Mouse (Mus musculus) kidney, postnatal 0 days (tissue): Measurements from ENCODE around the gene Hagh. TPM values are rescaled to one million over a fixed set of nuclear protein-coding genes. Genes with fewer than 3 reads are reported as not detected.
A peak's percentile ranks its signal among the peaks of the same experiment; 100 is the strongest.

Experiments
- ATAC-seq: fragments of 200-750 bp; cut with Nextera tagmentation; replicated peaks from 2 replicates; pipeline ENCODE4 v1.8.0; 2017; ENCODE audit warnings: low read depth, moderate number of reproducible peaks, moderate TSS enrichment, moderate library complexity; ENCODE audit not compliant: low FRiP score
- DNase-seq: peaks from one replicate; pipeline ENCODE4 v3.0.0-alpha.2; 2016; ENCODE audit warnings: low spot score
- H3K27ac ChIP-seq: fragments of 300-500 bp; sonication (generic); 2 replicates; pipeline ENCODE4 v1.5.1; 2014; ENCODE audit warnings: mild to moderate bottlenecking
- H3K27me3 ChIP-seq: fragments of 300-500 bp; sonication (generic); 2 replicates; pipeline ENCODE4 v1.6.1; 2014; ENCODE audit warnings: low read length, mixed read lengths; ENCODE audit not compliant: insufficient read depth
- H3K36me3 ChIP-seq: fragments of 300-500 bp; sonication (generic); 2 replicates; pipeline ENCODE4 v1.6.1; 2014; ENCODE audit warnings: low read length, mixed read lengths; ENCODE audit not compliant: insufficient read depth
- H3K4me1 ChIP-seq: fragments of 300-500 bp; sonication (generic); replicated peaks from 2 replicates; pipeline ENCODE4 v1.6.1; 2014; ENCODE audit warnings: antibody characterized with exemption, low read length, mixed read lengths; ENCODE audit not compliant: insufficient read depth
- H3K4me2 ChIP-seq: fragments of 300-500 bp; sonication (generic); 2 replicates; pipeline ENCODE4 v1.6.1; 2014; ENCODE audit warnings: mild to moderate bottlenecking, low read length, moderate library complexity, mixed read lengths
- H3K4me3 ChIP-seq: fragments of 300-500 bp; sonication (generic); replicated peaks from 2 replicates; pipeline ENCODE4 v1.5.1; 2014; ENCODE audit warnings: low read depth, low read length
- H3K9ac ChIP-seq: fragments of 300-500 bp; sonication (generic); 2 replicates; pipeline ENCODE4 v1.6.1; 2014; ENCODE audit warnings: low read depth, low read length
- H3K9me3 ChIP-seq: fragments of 300-500 bp; sonication (generic); replicated peaks from 2 replicates; pipeline ENCODE4 v1.6.1; 2016; ENCODE audit warnings: low read length, inconsistent platforms, mixed read lengths
- CTCF ChIP-seq: IDR thresholded peaks from 2 replicates; pipeline ENCODE4 v1.5.1; 2016; ENCODE audit warnings: antibody characterized with exemption, low read depth, mild to moderate bottlenecking, moderate library complexity
- WGBS: fragments of 180-500 bp; shearing (Covaris S2); extraction: QIAGEN DNeasy Blood & Tissue Kit; methylation state at CpG from one replicate; pipeline ENCODE4 v1.1.7; 2014; 5-methylcytosine and 5-hydroxymethylcytosine counted together
- polyA plus RNA-seq: library from polyadenylated mRNA; unstranded; fragments of >200 nt; fragmentation: Nextera tagmentation; extraction: Ambion mirVana; gene quantifications from 2 replicates; pipeline ENCODE4 v1.2.1, GENCODE M21; 2015

Gene Hagh
- polyA plus RNA-seq, 1 experiment from 2014 or later, result 99.7 TPM

- Histone ChIP-seq H3K4me2 (no peak overlapping the region), H3K4me3 (no peak overlapping the region), H3K4me1 (0 out of 2 replicates have a peak, but pooled peaks cover 8% of the 10 kb centered on the region), H3K27me3 (no peaks in the 10 kb centered on the region), H3K27ac (no peak overlapping the region), H3K9ac (no peak overlapping the region), H3K9me3 (no peaks in the 10 kb centered on the region), H3K36me3 (no peaks in the 10 kb centered on the region)
- no peak for DNase-seq
- ATAC-seq, result no peak
- 98% methylated on average over 1 of the region's 1 CpGs for WGBS
- TF ChIP-seq CTCF, result no peak
Measured at GRCm38 (mm10) chr17:24847386-24847785, 7.4 kb downstream of the Hagh start.

- H3K4me3 ChIP-seq, result peak overlapping the region; percentile 68
- no peak for TF ChIP-seq CTCF
- ATAC-seq (no peak), DNase-seq (no peak)
- H3K9ac ChIP-seq, result no peak overlapping the region
- H3K9me3 ChIP-seq, result no peaks in the 10 kb centered on the region
- H3K27ac ChIP-seq, result peak overlapping the region; percentile 85
- H3K36me3 ChIP-seq, result 0 out of 2 replicates have a peak, but pooled peaks cover 2% of the 10 kb centered on the region
- H3K4me2 ChIP-seq, result peak overlapping the region; percentile 81
- 0 out of 2 replicates have a peak, but pooled peaks cover 8% of the 10 kb centered on the region for H3K4me1 ChIP-seq
- H3K27me3 ChIP-seq, result no peaks in the 10 kb centered on the region
Measured at GRCm38 (mm10) chr17:24848600-24849031, 8.7 kb downstream of the Hagh start.

DNA sequence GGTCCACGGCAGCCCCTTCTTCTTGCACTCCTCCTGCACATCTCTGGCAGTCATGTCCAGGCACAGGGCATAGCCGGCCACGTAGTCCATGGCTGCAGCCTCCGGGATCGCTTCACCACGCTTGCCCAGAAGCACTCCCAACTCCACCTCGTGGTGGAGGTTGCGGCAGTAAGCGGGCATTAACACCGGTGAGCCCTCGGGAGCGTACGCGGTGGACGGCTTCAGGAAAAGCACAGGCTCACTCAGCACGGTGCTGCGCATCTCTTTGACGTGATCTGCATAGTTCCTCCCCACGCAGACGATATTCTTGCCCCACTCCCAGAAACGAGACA, 9.8 kb downstream of the Hagh start:
- peak; percentile 21 for ATAC-seq
- Histone ChIP-seq H3K4me3 (peak overlapping the region; percentile 68), H3K4me2 (peak overlapping the region; percentile 81), H3K9me3 (no peaks in the 10 kb centered on the region), H3K36me3 (0 out of 2 replicates have a peak, but pooled peaks cover 3% of the 10 kb centered on the region), H3K27ac (peak overlapping the region; percentile 85), H3K4me1 (0 out of 2 replicates have a peak, but pooled peaks cover 8% of the 10 kb centered on the region), H3K9ac (peak overlapping the region; percentile 64), H3K27me3 (no peaks in the 10 kb centered on the region)
- TF ChIP-seq CTCF, result peak; percentile 45; the same call in 1 of the 2 replicates
- DNase-seq, result no peak
- WGBS, result under 1% methylated on average over 21 of the region's 21 CpGs

- DNase-seq (peak; percentile 100), ATAC-seq (peak; percentile 98)
- H3K4me2 ChIP-seq, result peak within 1 kb of the TSS; percentile 81
- peak within 1 kb of the TSS; percentile 71 for H3K9ac ChIP-seq
- 0 out of 2 replicates have a peak, but pooled peaks cover 8% of the 10 kb centered on the region for H3K4me1 ChIP-seq
- H3K27me3 ChIP-seq, result no peaks in the 10 kb centered on the region
- TF ChIP-seq CTCF, result no peak
- H3K36me3 ChIP-seq, result peaks cover 3% of the 10 kb centered on the region; the same call in 1 of the 2 replicates
- under 1% methylated on average over 58 of the region's 58 CpGs for WGBS
- no peaks in the 10 kb centered on the region for H3K9me3 ChIP-seq
- peak within 1 kb of the TSS; percentile 85 for H3K27ac ChIP-seq
- peak within 1 kb of the TSS; percentile 68 for H3K4me3 ChIP-seq
Measured at GRCm38 (mm10) chr17:24850065-24850772, 10.3 kb downstream of the Hagh start, which contains the start of gene Fahd1. TSS of gene Fahd1 (minus strand) at chr17:24850364.

DNA sequence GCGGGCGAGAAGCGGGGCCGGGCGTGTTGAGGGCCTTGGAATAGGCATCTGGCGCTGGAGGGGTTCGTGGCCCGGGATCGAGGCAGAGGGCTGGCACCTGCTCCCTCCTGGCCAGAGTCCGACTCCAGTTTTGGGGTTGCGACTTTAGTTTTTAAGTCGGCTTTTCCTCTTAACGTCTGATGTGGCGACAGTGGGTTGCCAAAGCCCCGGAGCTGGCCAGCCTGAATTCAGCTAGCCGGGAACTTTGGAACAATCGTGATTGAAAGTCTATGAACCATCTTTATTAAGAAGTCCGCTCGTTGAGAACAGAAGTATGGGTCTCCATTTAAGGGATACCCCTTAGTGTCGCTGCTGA, 10.8 kb downstream of the Hagh start:
- DNase-seq (no peak), ATAC-seq (no peak)
- Histone ChIP-seq H3K27me3 (no peaks in the 10 kb centered on the region), H3K9ac (peak overlapping the region; percentile 71), H3K4me2 (peak overlapping the region; percentile 81), H3K27ac (peak overlapping the region; percentile 85), H3K4me1 (0 out of 2 replicates have a peak, but pooled peaks cover 8% of the 10 kb centered on the region), H3K36me3 (peaks cover 3% of the 10 kb centered on the region; the same call in 1 of the 2 replicates), H3K4me3 (peak overlapping the region; percentile 68), H3K9me3 (no peaks in the 10 kb centered on the region)
- no peak for TF ChIP-seq CTCF
- WGBS, result under 1% methylated on average over 20 of the region's 20 CpGs

DNA sequence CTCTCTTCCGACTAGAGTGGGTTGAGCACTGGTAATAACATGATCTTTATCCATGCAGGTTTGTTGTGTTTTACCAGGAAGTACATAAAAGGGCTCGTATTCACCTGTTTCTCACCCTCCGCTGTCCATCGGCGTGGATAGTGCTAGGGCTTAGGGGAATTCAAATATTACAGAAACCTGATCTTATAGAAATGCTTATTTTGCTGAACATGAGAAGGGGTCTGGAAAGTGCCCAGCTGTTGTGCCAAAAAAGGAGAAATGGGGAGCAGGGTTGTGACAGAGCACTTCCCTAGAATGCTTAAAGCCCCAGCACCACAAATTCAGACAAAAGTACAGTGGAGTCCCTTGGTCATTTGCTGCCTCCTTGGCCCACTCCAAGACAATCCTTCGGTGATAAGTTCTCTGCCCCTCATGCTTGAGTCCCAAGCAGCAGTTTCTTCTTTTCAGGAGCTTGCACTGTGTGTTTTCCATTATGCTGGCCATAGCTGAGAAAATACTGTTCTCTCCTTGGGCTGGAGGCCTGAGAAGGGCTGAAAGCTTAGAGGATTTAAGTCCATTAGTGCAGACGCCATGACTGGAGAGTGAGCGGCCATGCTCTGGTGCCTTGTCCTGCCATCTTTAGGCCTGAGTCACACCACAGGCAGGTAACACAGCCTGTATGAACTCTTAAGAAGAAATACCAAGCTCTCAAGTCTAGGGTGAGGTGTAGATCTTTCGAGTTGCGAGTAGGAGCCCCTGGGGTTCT, 11.6 kb downstream of the Hagh start:
- peak overlapping the region; percentile 81 for H3K4me2 ChIP-seq
- DNase-seq (no peak), ATAC-seq (no peak)
- H3K9ac ChIP-seq, result peak overlapping the region; percentile 71
- H3K27me3 ChIP-seq, result no peaks in the 10 kb centered on the region
- H3K9me3 ChIP-seq, result no peaks in the 10 kb centered on the region
- H3K36me3 ChIP-seq, result peaks cover 6% of the 10 kb centered on the region; the same call in 1 of the 2 replicates
- 59% methylated on average over 10 of the region's 10 CpGs for WGBS
- H3K4me3 ChIP-seq, result peak overlapping the region; percentile 68
- 0 out of 2 replicates have a peak, but pooled peaks cover 8% of the 10 kb centered on the region for H3K4me1 ChIP-seq
- no peak overlapping the region for H3K27ac ChIP-seq
- TF ChIP-seq CTCF, result no peak
